Mouse (Mus musculus) E14TG2a.4 (cell line): Measurements from ENCODE around the gene Fam104a.

ENCODE experiments used
- CTCF ChIP-seq: conservative IDR thresholded peaks from 2 replicates; pipeline ENCODE4 v1.5.1; 2014; ENCODE audit warnings: low read length
- NANOG ChIP-seq: IDR thresholded peaks from 2 replicates; pipeline ENCODE4 v1.6.1; 2014; ENCODE audit warnings: borderline replicate concordance, low read length, mixed read lengths
- POU5F1 ChIP-seq: IDR thresholded peaks from 2 replicates; pipeline ENCODE4 v1.6.1; 2014; ENCODE audit warnings: low read length, borderline replicate concordance

GRCm38 (mm10) chr11:113703758-113704157 lies 19.8 kb upstream of the Fam104a start:
- TF ChIP-seq CTCF (peak; percentile 98), NANOG (no peak), POU5F1 (no peak)
